Mouse (Mus musculus) heart, postnatal 0 days (tissue): ENCODE measurements around the gene Myod1. TPM values are rescaled to one million over a fixed set of nuclear protein-coding genes. Genes with fewer than 3 reads are reported as not detected.

Source experiments
- ATAC-seq: fragments of 200-750 bp; cut with Nextera tagmentation; 2 replicates; pipeline ENCODE4 v1.8.0; 2017; ENCODE audit warnings: low read depth, moderate number of reproducible peaks, moderate library complexity; ENCODE audit not compliant: insufficient read depth
- DNase-seq: peaks from one replicate; pipeline ENCODE4 v3.0.0-alpha.2; 2016; ENCODE audit warnings: low spot score
- H3K27ac ChIP-seq: fragments of 300-500 bp; sonication (generic); 2 replicates; pipeline ENCODE4 v1.5.1; 2014; ENCODE audit warnings: low read depth, mild to moderate bottlenecking
- H3K27me3 ChIP-seq: fragments of 300-500 bp; sonication (generic); 2 replicates; pipeline ENCODE4 v1.6.1; 2014; ENCODE audit warnings: low read length, mixed read lengths; ENCODE audit not compliant: control insufficient read depth, insufficient read depth
- H3K36me3 ChIP-seq: fragments of 300-500 bp; sonication (generic); replicated peaks from 2 replicates; pipeline ENCODE4 v1.6.1; 2014; ENCODE audit warnings: low read length, mixed read lengths; ENCODE audit not compliant: control insufficient read depth, insufficient read depth
- H3K4me1 ChIP-seq: fragments of 300-500 bp; sonication (generic); 2 replicates; pipeline ENCODE4 v1.6.1; 2014; ENCODE audit warnings: antibody characterized with exemption; ENCODE audit not compliant: control insufficient read depth, insufficient read depth
- H3K4me2 ChIP-seq: fragments of 300-500 bp; sonication (generic); 2 replicates; pipeline ENCODE4 v1.6.1; 2014; ENCODE audit warnings: low read depth, mild to moderate bottlenecking, low read length, moderate library complexity
- H3K4me3 ChIP-seq: fragments of 300-500 bp; sonication (generic); 2 replicates; pipeline ENCODE4 v1.5.1; 2014; ENCODE audit warnings: low read depth, low read length
- H3K9ac ChIP-seq: fragments of 300-500 bp; sonication (generic); replicated peaks from 2 replicates; pipeline ENCODE4 v1.6.1; 2014; ENCODE audit warnings: low read depth, low read length, mixed read lengths
- H3K9me3 ChIP-seq: fragments of 300-500 bp; sonication (generic); replicated peaks from 2 replicates; pipeline ENCODE4 v1.6.1; 2016; ENCODE audit warnings: low read length; ENCODE audit not compliant: control insufficient read depth
- CTCF ChIP-seq: IDR thresholded peaks from 2 replicates; pipeline ENCODE4 v1.5.1; 2016; ENCODE audit warnings: antibody characterized with exemption, control low read depth, low read depth
- EP300 ChIP-seq: IDR thresholded peaks from 2 replicates; pipeline ENCODE4 v1.6.1; 2016; ENCODE audit warnings: antibody characterized with exemption, low read depth
- WGBS: fragments of 180-500 bp; shearing (Covaris S2); extraction: QIAGEN DNeasy Blood & Tissue Kit; methylation state at CpG from one replicate; pipeline ENCODE4 v1.1.7; 2014; 5-methylcytosine and 5-hydroxymethylcytosine counted together
- polyA plus RNA-seq: library from polyadenylated mRNA; unstranded; fragments of >200 nt; fragmentation: Nextera tagmentation; extraction: Ambion mirVana; gene quantifications from 2 replicates; pipeline ENCODE4 v1.2.1, GENCODE M21; 2015
- total RNA-seq: library from RNA; depleted of rRNA; stranded (reverse); fragments of >200 nt; gene quantifications from 2 replicates; pipeline ENCODE4 v1.2.3, GENCODE M21; 2014; ENCODE audit warnings: low replicate concordance

Gene Myod1
- total and polyA plus RNA-seq, 2 experiments from 2014 or later = not detected

DNA sequence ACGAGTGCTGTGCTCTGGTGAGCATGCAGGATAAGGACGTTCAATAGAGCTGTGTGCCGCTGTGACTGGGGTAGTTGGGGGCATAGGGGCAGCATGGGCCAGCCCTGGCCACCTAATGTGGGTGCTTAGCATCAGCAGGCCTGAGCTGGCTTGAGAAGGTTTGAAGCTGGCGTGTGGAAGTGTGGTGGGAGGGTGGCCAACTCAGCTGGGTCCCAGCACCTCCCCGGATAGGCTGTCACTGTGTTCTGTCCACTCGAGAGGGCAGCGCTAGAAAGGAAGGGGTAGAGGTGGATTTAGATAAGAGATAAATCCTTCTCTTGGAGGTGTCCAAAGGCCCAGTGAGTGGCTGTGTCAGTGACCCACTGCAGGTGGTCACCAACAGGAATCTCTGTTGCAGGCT lies 41.2 kb downstream of the Myod1 start:
- Histone ChIP-seq H3K9ac (no peak overlapping the region), H3K4me2 (no peak overlapping the region), H3K4me1 (no peaks in the 10 kb centered on the region), H3K4me3 (no peak overlapping the region), H3K27ac (no peak overlapping the region), H3K27me3 (no peaks in the 10 kb centered on the region), H3K36me3 (no peaks in the 10 kb centered on the region), H3K9me3 (no peaks in the 10 kb centered on the region)
- ATAC-seq (no peak), DNase-seq (no peak)
- WGBS = 39% methylated on average over 7 of the region's 7 CpGs
- TF ChIP-seq CTCF = no peak
- TF ChIP-seq EP300 = no peak

- Histone ChIP-seq H3K9ac (no peak overlapping the region), H3K4me3 (no peak overlapping the region), H3K9me3 (no peaks in the 10 kb centered on the region), H3K27me3 (no peaks in the 10 kb centered on the region), H3K4me1 (no peaks in the 10 kb centered on the region), H3K27ac (no peak overlapping the region), H3K4me2 (no peak overlapping the region), H3K36me3 (no peaks in the 10 kb centered on the region)
- TF ChIP-seq EP300 = no peak
- TF ChIP-seq CTCF = no peak
- no peak for ATAC-seq
- 65% methylated on average over 16 of the region's 16 CpGs for WGBS
- DNase-seq = no peak
These were observed 41.9 kb downstream of the Myod1 start for GRCm38 (mm10) chr7:46418102-46418622.

- Histone ChIP-seq H3K4me2 (no peak overlapping the region), H3K9ac (no peak overlapping the region), H3K9me3 (no peaks in the 10 kb centered on the region), H3K4me1 (no peaks in the 10 kb centered on the region), H3K27ac (no peak overlapping the region), H3K4me3 (no peak overlapping the region), H3K27me3 (no peaks in the 10 kb centered on the region), H3K36me3 (no peaks in the 10 kb centered on the region)
- WGBS = 59% methylated on average over 5 of the region's 5 CpGs
- DNase-seq (no peak), ATAC-seq (no peak)
- TF ChIP-seq CTCF (no peak), EP300 (no peak)
These were observed 45.3 kb downstream of the Myod1 start for GRCm38 (mm10) chr7:46421535-46421934.

DNA sequence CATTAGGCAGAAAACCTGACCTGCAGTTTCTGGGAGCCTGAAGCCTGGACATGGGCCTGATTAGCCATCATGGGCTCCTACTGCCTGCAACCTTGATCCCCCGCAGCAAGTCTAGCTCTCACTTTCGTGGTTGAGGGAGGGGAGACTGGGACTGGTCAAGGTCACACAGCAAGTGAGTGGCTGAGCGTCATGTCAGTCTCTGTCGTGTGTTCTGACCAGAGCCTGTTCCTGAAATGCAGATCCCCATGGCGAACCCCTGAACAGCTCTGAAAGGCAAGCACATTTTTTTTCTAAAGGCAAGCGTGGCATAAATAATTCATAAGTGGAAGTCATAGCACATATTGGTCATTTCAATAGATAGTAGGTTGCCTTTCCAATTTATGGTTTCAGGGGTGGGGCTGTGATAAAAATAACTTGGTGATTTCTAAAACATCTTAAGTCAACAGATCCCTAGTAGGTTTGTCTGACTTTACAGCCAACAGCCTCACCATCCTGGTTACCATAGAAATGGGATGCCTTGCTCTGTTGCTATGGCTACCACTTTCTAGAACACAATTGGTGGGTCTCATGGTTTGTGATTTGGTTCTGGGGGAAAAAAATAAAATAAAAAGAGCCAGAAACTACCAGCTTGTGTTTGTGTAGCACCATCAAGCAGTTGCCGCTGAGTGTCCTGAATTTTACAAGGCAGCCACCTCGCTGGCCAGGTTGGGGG lies 45.9 kb downstream of the Myod1 start:
- no peak overlapping the region for H3K27ac ChIP-seq
- H3K9ac ChIP-seq = no peak overlapping the region
- no peaks in the 10 kb centered on the region for H3K27me3 ChIP-seq
- WGBS = 67% methylated on average over 8 of the region's 8 CpGs
- no peak for ATAC-seq
- no peak for DNase-seq
- no peak overlapping the region for H3K4me3 ChIP-seq
- H3K4me1 ChIP-seq = no peaks in the 10 kb centered on the region
- no peaks in the 10 kb centered on the region for H3K36me3 ChIP-seq
- TF ChIP-seq CTCF (no peak), EP300 (no peak)
- no peak overlapping the region for H3K4me2 ChIP-seq
- no peaks in the 10 kb centered on the region for H3K9me3 ChIP-seq

DNA sequence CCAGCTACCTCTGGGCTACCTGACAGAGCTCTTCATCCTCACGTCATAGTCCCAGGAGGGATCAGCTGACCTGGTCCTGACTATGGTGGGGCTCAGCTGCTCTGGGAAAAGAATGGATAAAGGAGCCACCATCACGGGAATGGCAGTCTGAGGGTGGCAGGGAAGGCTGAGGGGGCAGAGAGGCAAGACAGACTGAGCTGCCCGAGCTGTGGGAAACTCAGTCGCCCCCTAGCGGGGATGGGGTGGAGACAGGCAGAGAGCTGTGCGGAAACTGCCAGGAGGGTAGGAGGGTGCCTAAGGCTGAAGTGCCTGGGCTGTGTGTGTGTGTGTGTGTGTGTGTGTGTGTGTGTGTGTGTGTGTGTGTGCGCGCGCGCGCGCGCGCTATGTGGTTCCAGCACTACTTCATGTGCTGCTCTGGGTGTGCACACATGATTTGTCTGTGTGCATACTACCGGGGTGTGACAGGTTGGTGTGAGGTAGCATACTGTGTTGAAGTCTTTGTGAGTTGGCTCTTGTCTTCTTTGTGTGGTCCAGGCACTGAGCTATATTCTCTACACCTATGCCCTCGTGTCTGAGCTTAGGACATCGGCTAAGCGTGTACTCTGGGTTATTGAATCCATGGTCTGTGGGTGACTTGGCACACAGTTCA lies 46.6 kb downstream of the Myod1 start:
- Histone ChIP-seq H3K27me3 (no peaks in the 10 kb centered on the region), H3K4me1 (no peaks in the 10 kb centered on the region), H3K36me3 (no peaks in the 10 kb centered on the region), H3K27ac (no peak overlapping the region), H3K9me3 (no peaks in the 10 kb centered on the region), H3K4me3 (no peak overlapping the region), H3K4me2 (no peak overlapping the region), H3K9ac (no peak overlapping the region)
- ATAC-seq (0 out of 2 replicates have a peak, but pooled peaks have one; percentile 33), DNase-seq (no peak)
- 56% methylated on average over 18 of the region's 18 CpGs for WGBS
- TF ChIP-seq CTCF (peak; percentile 34), EP300 (no peak)
